Mouse (Mus musculus) monocyte, adult 2 months (primary cell): Measurements from ENCODE around the gene Yars.

Experiments used
- DNase-seq, 2 experiments: peaks; one replicate each; pipeline ENCODE4 v3.0.0; 2022; ENCODE audit warnings: low spot score in 2 of 2, low read depth in 1 of 2

The Yars gene

GRCm38 (mm10) chr4:129189542-129190519, at the start of gene Yars, which contains the start of gene S100pbp:
Gene Yars, plus strand, starts transcription at chr4:129189760.
Gene S100pbp, minus strand, starts transcription at chr4:129189727.
- peak; percentile 84 to 94 for DNase-seq

- no peak for DNase-seq
These were observed 48.8 kb upstream of the Yars start for GRCm38 (mm10) chr4:129140808-129141207.

GRCm38 (mm10) chr4:129141560-129142438, 47.8 kb upstream of the Yars start:
- no peak for DNase-seq

GRCm38 (mm10) chr4:129142439-129143045, 47.0 kb upstream of the Yars start:
- no peak for DNase-seq

GRCm38 (mm10) chr4:129143509-129143908, 46.1 kb upstream of the Yars start:
- DNase-seq: no peak

- no peak for DNase-seq
These were observed 44.9 kb upstream of the Yars start for GRCm38 (mm10) chr4:129144401-129145367.

- DNase-seq: no peak
These were observed 44.1 kb upstream of the Yars start for GRCm38 (mm10) chr4:129145411-129145810.

GRCm38 (mm10) chr4:129145943-129146342, 43.6 kb upstream of the Yars start:
- DNase-seq: no peak

GRCm38 (mm10) chr4:129146392-129146791, 43.2 kb upstream of the Yars start:
- no peak for DNase-seq

GRCm38 (mm10) chr4:129147552-129148103, 41.9 kb upstream of the Yars start:
- DNase-seq: no peak

GRCm38 (mm10) chr4:129149321-129149720, 40.2 kb upstream of the Yars start:
- DNase-seq: no peak

GRCm38 (mm10) chr4:129151276-129151811, 38.2 kb upstream of the Yars start:
- no peak for DNase-seq

GRCm38 (mm10) chr4:129157541-129157940, 32.0 kb upstream of the Yars start:
- DNase-seq: no peak

- DNase-seq: no peak
These were observed 31.0 kb upstream of the Yars start for GRCm38 (mm10) chr4:129158549-129158948.

GRCm38 (mm10) chr4:129161076-129161475, 28.5 kb upstream of the Yars start:
- DNase-seq: no peak

GRCm38 (mm10) chr4:129161581-129162255, 27.8 kb upstream of the Yars start:
- DNase-seq: no peak

GRCm38 (mm10) chr4:129172529-129172928, 17.0 kb upstream of the Yars start:
- no peak for DNase-seq

GRCm38 (mm10) chr4:129179560-129179959, 10.0 kb upstream of the Yars start:
- DNase-seq: no peak
